Comparison of ENCODE assay signal across 8 mouse cellular contexts in the genomic region with DNA sequence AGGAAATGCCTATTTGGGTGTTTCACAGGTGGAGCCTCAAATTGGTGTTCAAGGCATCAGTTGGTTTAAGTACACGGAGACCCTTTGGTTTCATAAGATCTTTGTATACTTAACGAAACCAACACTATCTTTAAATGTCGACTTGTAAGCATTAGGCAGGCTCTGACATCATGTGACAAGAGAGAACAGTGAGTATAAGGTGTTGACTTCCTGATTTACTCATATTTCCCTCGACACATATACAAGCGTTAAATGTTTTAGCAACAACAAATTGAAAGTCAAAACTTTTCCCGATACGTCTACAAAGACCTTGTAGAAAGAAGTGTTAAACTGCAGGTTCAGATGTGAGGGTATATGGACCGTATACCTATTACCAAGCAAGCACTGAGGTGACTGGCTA. TPM values are rescaled to one million over a fixed set of nuclear protein-coding genes. Genes with fewer than 3 reads are reported as not detected.
DNase-seq lines count a peak whose midpoint lies in the region; ATAC-seq and TF ChIP-seq lines count a peak whose summit lies in the region.

No protein-coding gene starts in this region.

- TF ChIP-seq CTCF in layer of hippocampus, adult 2 months (conservative IDR thresholded peaks at IDR 0.05) = no peak

- H3K4me1 ChIP-seq in intestine, embryonic 15.5 days (replicated peaks) = no peaks in the 10 kb centered on the region
- H3K4me1 ChIP-seq in neural tube, embryonic 13.5 days (replicated peaks) = peaks cover 20% of the 10 kb centered on the region

- WGBS in intestine, embryonic 15.5 days = 45% methylated on average over 8 of the region's 8 CpGs
- WGBS in neural tube, embryonic 13.5 days = 73% methylated on average over 8 of the region's 8 CpGs

- no peak overlapping the region for H3K27ac ChIP-seq in layer of hippocampus, adult 2 months
- no peak overlapping the region for H3K27ac ChIP-seq in intestine, embryonic 15.5 days
- no peak overlapping the region for H3K27ac ChIP-seq in neural tube, embryonic 13.5 days (replicated peaks)

- peak overlapping the region; percentile 76 for H3K4me2 ChIP-seq in intestine, embryonic 15.5 days (replicated peaks)
- peak overlapping the region; percentile 86 for H3K4me2 ChIP-seq in neural tube, embryonic 13.5 days

- DNase-seq in layer of hippocampus, adult 2 months (ENCODE audit: low spot score in 2 of 2) = no peak
- DNase-seq in layer of hippocampus, adult 8-10 months (ENCODE audit: low spot score in 2 of 2) = no peak
- DNase-seq in c-Kit-positive CD71-negative TER-119-negative erythroid progenitor cells, embryonic 14.5 days (ENCODE audit: low read depth) = peak; percentile 5
- no peak for DNase-seq in frontal cortex, postnatal 10 days (ENCODE audit: low spot score in 2 of 2)
- no peak for DNase-seq in urinary bladder, adult 2 months (ENCODE audit: low spot score)
- no peak for DNase-seq in spleen, adult 12 weeks (ENCODE audit: low spot score)

- ATAC-seq in intestine, embryonic 15.5 days = no peak; the same call in 1 of the 2 replicates
- no peak for ATAC-seq in neural tube, embryonic 13.5 days (ENCODE audit: low read depth)

- no peaks in the 10 kb centered on the region for H3K9me3 ChIP-seq in intestine, embryonic 15.5 days
- H3K9me3 ChIP-seq in neural tube, embryonic 13.5 days = no peaks in the 10 kb centered on the region

- H3K9ac ChIP-seq in intestine, embryonic 15.5 days = peak overlapping the region; percentile 78; the same call in 1 of the 2 replicates
- peak overlapping the region; percentile 78 for H3K9ac ChIP-seq in neural tube, embryonic 13.5 days

- H3K4me3 ChIP-seq in layer of hippocampus, adult 2 months = peak overlapping the region; percentile 82
- H3K4me3 ChIP-seq in intestine, embryonic 15.5 days (replicated peaks) = peak overlapping the region; percentile 71
- H3K4me3 ChIP-seq in neural tube, embryonic 13.5 days = peak overlapping the region; percentile 67

- H3K36me3 ChIP-seq in intestine, embryonic 15.5 days = peaks cover 16% of the 10 kb centered on the region
- peaks cover 32% of the 10 kb centered on the region for H3K36me3 ChIP-seq in neural tube, embryonic 13.5 days

- H3K27me3 ChIP-seq in intestine, embryonic 15.5 days (replicated peaks) = no peaks in the 10 kb centered on the region
- no peaks in the 10 kb centered on the region for H3K27me3 ChIP-seq in neural tube, embryonic 13.5 days

RNA-seq across cellular contexts. Expression of a gene that starts 1.2 kb away (rescaled TPM):
- 10 to 100 TPM; 46.9 to 47.0 TPM for total RNA-seq in layer of hippocampus, adult 2 months (2021)
- 10 to 100 TPM; 43.5 to 49.1 (median 47.5) TPM for total RNA-seq in layer of hippocampus, adult 8-10 months (2022)
- polyA plus RNA-seq in intestine, embryonic 15.5 days (2015; fragmentation: Nextera tagmentation; extraction: Ambion mirVana) = 162 and 171 TPM in 2 replicates
- polyA plus RNA-seq in neural tube, embryonic 13.5 days (2015; fragmentation: Nextera tagmentation; extraction: Ambion mirVana) = 99.3 and 100 TPM in 2 replicates
- polyA plus RNA-seq in urinary bladder, adult 2 months (2012; rRNA removed) = 77.0 and 83.6 TPM in 2 replicates

RNA-seq across cellular contexts. Expression of a gene that starts 13.1 kb away (rescaled TPM):
- not detected for total RNA-seq in layer of hippocampus, adult 2 months (2021)
- not detected for total RNA-seq in layer of hippocampus, adult 8-10 months (2022)
- not detected in 2 replicates for polyA plus RNA-seq in intestine, embryonic 15.5 days (2015; fragmentation: Nextera tagmentation; extraction: Ambion mirVana)
- 0.22 TPM in 1 of 2 replicates, not detected in the other for polyA plus RNA-seq in neural tube, embryonic 13.5 days (2015; fragmentation: Nextera tagmentation; extraction: Ambion mirVana)
- not detected in 2 replicates for polyA plus RNA-seq in urinary bladder, adult 2 months (2012; rRNA removed)

RNA-seq across cellular contexts. Expression of a gene that starts 42.4 kb away (rescaled TPM):
- total RNA-seq in layer of hippocampus, adult 2 months (2021) = 1 to 10 TPM; 1.5 to 1.9 TPM
- total RNA-seq in layer of hippocampus, adult 8-10 months (2022) = 1 to 10 TPM; 1.5 to 4.0 (median 2.1) TPM
- 3.7 and 3.8 TPM in 2 replicates for polyA plus RNA-seq in intestine, embryonic 15.5 days (2015; fragmentation: Nextera tagmentation; extraction: Ambion mirVana)
- 10.9 and 12.1 TPM in 2 replicates for polyA plus RNA-seq in neural tube, embryonic 13.5 days (2015; fragmentation: Nextera tagmentation; extraction: Ambion mirVana)
- 2.2 and 3.8 TPM in 2 replicates for polyA plus RNA-seq in urinary bladder, adult 2 months (2012; rRNA removed)
